Mouse (Mus musculus): ENCODE data around the gene Sema4c. TPM values are rescaled to one million over a fixed set of nuclear protein-coding genes. Genes with fewer than 3 reads are reported as not detected.

Gene Sema4c
- polyA plus RNA-seq, 1 experiment from 2014 or later = 3.9 TPM

- Histone ChIP-seq H3K4me2 (replicated peaks; ENCODE audit: low read depth) (no peak overlapping the region), H3K4me1 (replicated peaks; ENCODE audit: control insufficient read depth, insufficient read depth, low read length) (no peaks in the 10 kb centered on the region), H3K9me3 (ENCODE audit: control insufficient read depth) (no peaks in the 10 kb centered on the region), H3K27ac (ENCODE audit: low read depth, low read length) (no peak overlapping the region), H3K36me3 (ENCODE audit: control insufficient read depth, insufficient read depth) (peaks cover 69% of the 10 kb centered on the region), H3K9ac (ENCODE audit: low read depth, low read length) (no peak overlapping the region), H3K27me3 (replicated peaks; ENCODE audit: control insufficient read depth, insufficient read depth, low read length) (no peaks in the 10 kb centered on the region), H3K4me3 (ENCODE audit: low read depth, low read length) (no peak overlapping the region)
- 66% methylated on average over 9 of the region's 9 CpGs for WGBS
- no peak for ATAC-seq
- no peak for TF ChIP-seq CTCF (IDR thresholded peaks at IDR 0.05; ENCODE audit: low read depth)
Measured at GRCm38 (mm10) chr1:36523332-36524013, 34.7 kb downstream of the Sema4c start.

- H3K36me3 ChIP-seq (ENCODE audit: control insufficient read depth, insufficient read depth) = peaks cover 69% of the 10 kb centered on the region
Measured at GRCm38 (mm10) chr1:36522210-36522609, 35.9 kb downstream of the Sema4c start.

DNA sequence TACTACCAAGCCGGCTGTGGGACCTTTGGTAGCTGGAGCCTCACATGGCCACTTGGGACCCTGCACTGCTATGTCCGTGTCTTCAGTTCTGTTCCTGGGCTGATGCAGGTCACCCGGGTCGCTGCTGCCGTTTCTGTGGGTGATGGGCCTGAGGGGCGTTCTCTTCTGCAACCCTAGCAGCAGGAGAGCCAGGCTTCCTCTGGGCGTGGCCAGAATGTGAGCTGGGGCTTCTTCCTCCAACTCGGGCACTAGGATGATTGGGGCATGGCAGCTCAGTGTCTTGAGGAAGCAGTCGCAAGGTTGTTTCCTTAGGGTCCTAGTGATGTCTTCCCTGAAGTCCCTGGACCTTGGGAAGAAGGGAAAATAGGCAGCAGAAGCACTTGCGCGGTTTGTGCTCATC lies 38.5 kb downstream of the Sema4c start:
- Histone ChIP-seq H3K4me2 (replicated peaks; ENCODE audit: low read depth) (no peak overlapping the region), H3K4me1 (replicated peaks; ENCODE audit: control insufficient read depth, insufficient read depth, low read length) (no peaks in the 10 kb centered on the region), H3K27ac (ENCODE audit: low read depth, low read length) (no peak overlapping the region), H3K4me3 (ENCODE audit: low read depth, low read length) (no peak overlapping the region), H3K36me3 (ENCODE audit: control insufficient read depth, insufficient read depth) (peaks cover 54% of the 10 kb centered on the region), H3K27me3 (replicated peaks; ENCODE audit: control insufficient read depth, insufficient read depth, low read length) (no peaks in the 10 kb centered on the region), H3K9ac (ENCODE audit: low read depth, low read length) (no peak overlapping the region), H3K9me3 (ENCODE audit: control insufficient read depth) (no peaks in the 10 kb centered on the region)
- TF ChIP-seq CTCF (IDR thresholded peaks at IDR 0.05; ENCODE audit: low read depth) = no peak
- ATAC-seq = no peak
- WGBS = 59% methylated on average over 11 of the region's 11 CpGs

More at GRCm38 (mm10) chr1:36522210-36522609, 35.9 kb downstream of the Sema4c start:
- Histone ChIP-seq H3K27ac (ENCODE audit: low read depth, low read length) (no peak overlapping the region), H3K9ac (ENCODE audit: low read depth, low read length) (no peak overlapping the region), H3K4me1 (replicated peaks; ENCODE audit: control insufficient read depth, insufficient read depth, low read length) (no peaks in the 10 kb centered on the region), H3K9me3 (ENCODE audit: control insufficient read depth) (no peaks in the 10 kb centered on the region), H3K27me3 (replicated peaks; ENCODE audit: control insufficient read depth, insufficient read depth, low read length) (no peaks in the 10 kb centered on the region), H3K4me2 (replicated peaks; ENCODE audit: low read depth) (no peak overlapping the region), H3K4me3 (ENCODE audit: low read depth, low read length) (no peak overlapping the region)
- WGBS = 94% methylated on average over 7 of the region's 7 CpGs
- TF ChIP-seq CTCF (IDR thresholded peaks at IDR 0.05; ENCODE audit: low read depth) = no peak
- ATAC-seq = no peak

GRCm38 (mm10) chr1:36518259-36518658 lies 39.9 kb downstream of the Sema4c start:
- no peaks in the 10 kb centered on the region for H3K9me3 ChIP-seq (ENCODE audit: control insufficient read depth)
- H3K36me3 ChIP-seq (ENCODE audit: control insufficient read depth, insufficient read depth) = peaks cover 40% of the 10 kb centered on the region
- no peak overlapping the region for H3K4me2 ChIP-seq (replicated peaks; ENCODE audit: low read depth)
- 71% methylated on average over 3 of the region's 3 CpGs for WGBS
- TF ChIP-seq CTCF (IDR thresholded peaks at IDR 0.05; ENCODE audit: low read depth) = no peak
- H3K27ac ChIP-seq (ENCODE audit: low read depth, low read length) = peak overlapping the region; percentile 62
- peak; percentile 61 for ATAC-seq
- H3K9ac ChIP-seq (ENCODE audit: low read depth, low read length) = no peak overlapping the region
- H3K4me3 ChIP-seq (ENCODE audit: low read depth, low read length) = no peak overlapping the region
- no peaks in the 10 kb centered on the region for H3K27me3 ChIP-seq (replicated peaks; ENCODE audit: control insufficient read depth, insufficient read depth, low read length)
- H3K4me1 ChIP-seq (replicated peaks; ENCODE audit: control insufficient read depth, insufficient read depth, low read length) = no peaks in the 10 kb centered on the region; the same call in 1 of the 2 replicates

DNA sequence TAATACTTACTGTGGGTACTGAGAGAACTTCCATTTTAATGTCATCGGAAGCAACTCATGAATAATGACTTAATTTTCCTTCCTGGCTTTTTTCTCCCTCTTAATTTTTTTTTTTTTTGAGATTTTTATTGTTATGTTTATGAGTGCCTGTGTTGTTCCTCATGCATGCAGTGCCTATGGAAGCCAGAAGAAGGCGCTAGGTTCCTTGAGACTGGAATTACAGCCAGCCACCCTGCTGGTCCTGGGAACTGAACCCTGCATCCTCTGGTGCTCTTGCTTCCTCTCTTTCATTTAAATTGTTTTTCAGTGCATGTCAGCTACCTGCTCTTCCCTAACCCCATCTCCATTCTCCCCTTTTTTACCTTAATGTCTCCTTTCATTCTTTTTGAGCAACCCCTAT lies 44.4 kb downstream of the Sema4c start:
- TF ChIP-seq CTCF (IDR thresholded peaks at IDR 0.05; ENCODE audit: low read depth) = peak; percentile 69
- Histone ChIP-seq H3K4me2 (replicated peaks; ENCODE audit: low read depth) (peak overlapping the region; percentile 96), H3K36me3 (ENCODE audit: control insufficient read depth, insufficient read depth) (0 out of 2 replicates have a peak, but pooled peaks cover 4% of the 10 kb centered on the region), H3K4me1 (replicated peaks; ENCODE audit: control insufficient read depth, insufficient read depth, low read length) (no peaks in the 10 kb centered on the region; the same call in 1 of the 2 replicates), H3K27ac (ENCODE audit: low read depth, low read length) (no peak overlapping the region), H3K9me3 (ENCODE audit: control insufficient read depth) (no peaks in the 10 kb centered on the region), H3K9ac (ENCODE audit: low read depth, low read length) (no peak overlapping the region), H3K27me3 (replicated peaks; ENCODE audit: control insufficient read depth, insufficient read depth, low read length) (no peaks in the 10 kb centered on the region), H3K4me3 (ENCODE audit: low read depth, low read length) (peak overlapping the region; percentile 96)
- 64% methylated on average over 2 of the region's 2 CpGs for WGBS
- ATAC-seq = no peak

DNA sequence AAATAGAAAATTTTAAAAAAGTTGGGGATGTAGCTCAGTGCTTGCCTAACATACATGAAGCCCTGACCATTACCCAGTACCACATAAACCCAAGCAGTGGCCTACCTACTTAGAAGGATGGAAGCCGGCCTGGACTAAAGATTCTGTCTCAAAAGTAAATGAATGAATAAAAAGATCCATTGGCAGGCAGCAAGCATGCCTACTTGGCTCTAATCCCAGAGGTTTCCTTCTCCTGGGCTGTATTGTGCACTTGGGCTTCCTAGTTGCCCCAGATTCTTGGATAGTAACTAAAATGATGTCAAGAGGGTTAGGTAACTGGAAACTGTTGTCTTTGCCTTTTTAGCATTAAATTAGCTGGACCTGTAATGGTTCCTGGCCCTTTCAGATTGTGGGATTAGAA lies 44.8 kb downstream of the Sema4c start:
- 0% methylated on average over 1 of the region's 1 CpGs for WGBS
- no peaks in the 10 kb centered on the region for H3K27me3 ChIP-seq (replicated peaks; ENCODE audit: control insufficient read depth, insufficient read depth, low read length)
- peak overlapping the region; percentile 96 for H3K4me2 ChIP-seq (replicated peaks; ENCODE audit: low read depth)
- H3K4me1 ChIP-seq (replicated peaks; ENCODE audit: control insufficient read depth, insufficient read depth, low read length) = no peaks in the 10 kb centered on the region; the same call in 1 of the 2 replicates
- H3K36me3 ChIP-seq (ENCODE audit: control insufficient read depth, insufficient read depth) = 0 out of 2 replicates have a peak, but pooled peaks cover 4% of the 10 kb centered on the region
- ATAC-seq = no peak
- TF ChIP-seq CTCF (IDR thresholded peaks at IDR 0.05; ENCODE audit: low read depth) = no peak
- no peak overlapping the region for H3K9ac ChIP-seq (ENCODE audit: low read depth, low read length)
- H3K9me3 ChIP-seq (ENCODE audit: control insufficient read depth) = no peaks in the 10 kb centered on the region
- no peak overlapping the region for H3K27ac ChIP-seq (ENCODE audit: low read depth, low read length)
- H3K4me3 ChIP-seq (ENCODE audit: low read depth, low read length) = peak overlapping the region; percentile 96

Data from intestine, postnatal 0 days (tissue).